Mouse (Mus musculus): ENCODE data around the gene C130026I21Rik. TPM values are rescaled to one million over a fixed set of nuclear protein-coding genes. Genes with fewer than 3 reads are reported as not detected.
"Not testable (repeated sequence)": the region's sequence is repeated elsewhere in the genome, so short reads cannot be mapped to it uniquely, and the experiment has no call there.

Gene C130026I21Rik
- polyA plus RNA-seq, 1 experiment from 2014 or later = not detected

DNA sequence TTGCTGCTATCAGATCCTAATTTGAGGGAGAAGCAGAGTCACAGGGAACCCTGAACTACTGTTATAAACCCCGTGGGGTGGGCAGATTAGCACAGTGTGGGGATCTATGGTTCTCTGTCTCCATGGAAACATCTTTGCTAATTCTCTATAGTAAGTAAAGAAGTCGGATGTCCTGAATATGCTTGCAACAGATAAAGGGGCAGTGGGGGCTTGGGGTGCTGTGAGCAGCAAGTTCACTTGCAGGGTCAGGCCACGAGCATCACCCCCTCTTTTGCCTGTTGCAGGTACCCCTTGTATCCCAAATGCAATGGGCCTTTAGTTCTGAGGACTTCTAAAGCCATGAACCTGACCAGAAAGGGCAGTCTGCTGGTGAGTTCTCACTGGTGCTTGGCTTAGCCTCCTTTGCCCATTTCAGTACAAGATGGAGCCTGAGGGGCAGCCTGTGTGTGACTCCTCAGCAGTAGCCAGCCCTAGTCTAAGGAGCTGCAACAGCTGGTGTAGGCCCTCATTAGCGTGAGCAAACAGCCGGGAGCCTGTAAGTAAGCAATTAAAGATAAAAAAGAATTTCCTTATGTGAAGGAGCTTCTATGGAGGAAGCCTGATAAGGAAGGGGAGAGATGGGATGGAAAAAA lies 276.6 kb downstream of the C130026I21Rik start:
- H3K36me3 ChIP-seq (replicated peaks); H3K4me2 ChIP-seq; H3K9me3 ChIP-seq; H3K4me3 ChIP-seq (replicated peaks); H3K27me3 ChIP-seq; H3K27ac ChIP-seq; H3K9ac ChIP-seq; H3K4me1 ChIP-seq: not testable (repeated sequence)
- ATAC-seq (ENCODE audit: low FRiP score) = peak; percentile 61; the same call in 1 of the 2 replicates
- WGBS = 63% methylated on average over 2 of the region's 5 CpGs

DNA sequence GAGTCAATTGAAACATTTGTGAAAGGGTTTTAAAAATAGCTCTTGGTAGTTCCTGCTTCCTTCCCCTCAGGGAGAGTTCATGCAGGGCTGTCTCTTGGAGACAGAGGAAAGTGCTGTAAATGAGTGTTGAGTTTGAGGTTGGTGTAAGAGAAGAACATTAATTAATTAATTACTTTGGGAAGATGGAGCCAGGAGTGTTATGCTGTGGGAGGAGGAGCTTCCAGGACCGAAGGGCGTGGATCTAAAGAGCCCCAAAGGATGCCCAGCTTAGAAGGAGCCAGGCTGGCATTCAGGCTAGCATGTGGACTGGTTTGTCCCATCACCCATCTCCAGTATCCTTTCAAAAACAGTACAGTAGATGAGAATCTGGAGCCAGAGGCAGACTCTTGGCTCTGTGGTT lies 277.1 kb downstream of the C130026I21Rik start:
- H3K4me1 ChIP-seq; H3K27me3 ChIP-seq; H3K27ac ChIP-seq; H3K9ac ChIP-seq; H3K4me2 ChIP-seq; H3K4me3 ChIP-seq (replicated peaks); H3K9me3 ChIP-seq; H3K36me3 ChIP-seq (replicated peaks): not testable (repeated sequence)
- ATAC-seq (ENCODE audit: low FRiP score) = peak; percentile 53; the same call in 1 of the 2 replicates
- WGBS = no CpG with 5 or more reads among the region's 2 CpGs

DNA sequence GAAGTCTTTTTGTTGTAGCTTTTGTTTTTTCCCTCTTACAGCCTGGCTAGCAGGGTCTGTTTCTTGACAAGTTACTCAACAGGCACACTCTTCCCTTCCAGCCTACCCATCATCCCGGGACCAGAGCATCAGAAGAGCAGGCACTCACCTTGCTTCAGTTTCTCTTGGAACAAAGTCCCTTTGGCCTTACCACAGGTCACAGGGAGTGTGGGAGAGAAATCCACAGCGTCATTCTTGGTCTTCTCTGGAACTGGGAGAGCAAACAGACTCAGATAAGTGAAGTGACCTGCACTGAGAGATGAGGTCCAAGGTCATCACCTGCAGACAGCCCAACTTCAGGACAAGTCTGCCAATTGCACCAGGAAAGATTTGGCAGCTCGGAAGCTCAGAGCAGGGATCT lies 277.5 kb downstream of the C130026I21Rik start:
- H3K36me3 ChIP-seq (replicated peaks); H3K9me3 ChIP-seq; H3K27ac ChIP-seq; H3K27me3 ChIP-seq; H3K4me2 ChIP-seq; H3K4me1 ChIP-seq; H3K4me3 ChIP-seq (replicated peaks); H3K9ac ChIP-seq: not testable (repeated sequence)
- no CpG with 5 or more reads among the region's 3 CpGs for WGBS
- 0 out of 2 replicates have a peak, but pooled peaks have one; percentile 17 for ATAC-seq (ENCODE audit: low FRiP score)

GRCm38 (mm10) chr1:84989044-84989443 lies 281.3 kb downstream of the C130026I21Rik start:
- ATAC-seq (ENCODE audit: low FRiP score); H3K27ac ChIP-seq; H3K9ac ChIP-seq; H3K36me3 ChIP-seq (replicated peaks); H3K27me3 ChIP-seq; H3K4me2 ChIP-seq; H3K4me3 ChIP-seq (replicated peaks); H3K4me1 ChIP-seq; H3K9me3 ChIP-seq: not testable (repeated sequence)
- 92% methylated on average over 8 of the region's 8 CpGs for WGBS

GRCm38 (mm10) chr1:84987729-84988128 lies 282.6 kb downstream of the C130026I21Rik start:
- not testable (repeated sequence) for H3K4me1 ChIP-seq; ATAC-seq (ENCODE audit: low FRiP score); H3K4me2 ChIP-seq; H3K36me3 ChIP-seq (replicated peaks); H3K9me3 ChIP-seq; H3K9ac ChIP-seq; H3K4me3 ChIP-seq (replicated peaks); H3K27me3 ChIP-seq; H3K27ac ChIP-seq
- WGBS = 78% methylated on average over 8 of the region's 8 CpGs

DNA sequence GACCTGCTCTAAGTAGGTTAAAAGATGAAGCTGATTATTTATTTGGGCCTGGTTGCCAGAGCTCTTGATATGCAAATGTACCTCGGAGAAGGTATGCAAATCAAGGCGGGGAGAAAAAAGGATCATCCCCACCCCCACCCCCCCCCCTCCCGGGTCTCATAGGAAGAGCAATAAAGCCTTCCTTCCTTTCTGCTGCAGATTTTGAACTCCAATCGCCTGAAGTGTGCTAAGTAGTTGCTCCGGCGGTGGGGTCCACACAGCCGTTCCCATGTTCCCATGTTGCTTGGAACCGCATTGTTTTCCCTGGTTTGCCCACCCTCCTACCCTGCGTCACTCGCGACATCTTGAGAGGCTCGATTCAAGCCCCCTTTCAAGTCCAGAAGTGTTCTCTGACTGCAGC lies 308.6 kb downstream of the C130026I21Rik start:
- peak overlapping the region; percentile 27 for H3K4me3 ChIP-seq (replicated peaks)
- H3K4me1 ChIP-seq = not testable (repeated sequence)

GRCm38 (mm10) chr1:84957713-84958112 lies 312.7 kb downstream of the C130026I21Rik start:
- not testable (repeated sequence) for H3K4me2 ChIP-seq; ATAC-seq (ENCODE audit: low FRiP score); H3K9me3 ChIP-seq; H3K36me3 ChIP-seq (replicated peaks); H3K27ac ChIP-seq; H3K4me3 ChIP-seq (replicated peaks); H3K9ac ChIP-seq; H3K27me3 ChIP-seq; H3K4me1 ChIP-seq
- WGBS = 92% methylated on average over 4 of the region's 4 CpGs

More for the DNA sequence above, 308.6 kb downstream of the C130026I21Rik start:
- Histone ChIP-seq H3K27ac (peak overlapping the region; percentile 80), H3K4me2 (peak overlapping the region; percentile 38)
- ATAC-seq (ENCODE audit: low FRiP score) = peak; percentile 77; the same call in 1 of the 2 replicates
- H3K9ac ChIP-seq; H3K27me3 ChIP-seq; H3K9me3 ChIP-seq; H3K36me3 ChIP-seq (replicated peaks): not testable (repeated sequence)
- WGBS = 2% methylated on average over 12 of the region's 12 CpGs

DNA sequence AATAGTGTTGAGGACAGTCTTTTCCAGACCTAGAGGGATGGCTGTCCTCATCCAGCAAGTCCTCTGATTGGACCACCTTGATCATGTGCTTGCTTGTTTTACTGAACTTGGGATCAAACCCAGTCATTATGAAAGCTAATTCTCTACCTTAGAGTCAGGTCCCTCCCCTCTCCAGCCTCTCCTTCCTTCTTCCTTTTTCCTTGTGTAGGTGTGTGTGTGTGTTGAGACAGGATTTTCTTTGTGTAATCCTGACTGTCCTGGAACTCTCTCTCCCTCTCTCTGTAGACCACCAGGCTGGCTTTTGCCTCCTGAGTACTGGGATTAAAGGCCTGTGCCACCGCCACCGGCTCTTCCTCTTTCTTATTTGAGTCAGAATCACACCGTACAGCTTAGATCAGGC lies 313.6 kb downstream of the C130026I21Rik start:
- H3K4me1 ChIP-seq; H3K9ac ChIP-seq; H3K9me3 ChIP-seq; H3K27ac ChIP-seq; ATAC-seq (ENCODE audit: low FRiP score); H3K27me3 ChIP-seq; H3K4me2 ChIP-seq; H3K36me3 ChIP-seq (replicated peaks); H3K4me3 ChIP-seq (replicated peaks): not testable (repeated sequence)
- 98% methylated on average over 3 of the region's 3 CpGs for WGBS

- no peaks in the 10 kb centered on the region for H3K36me3 ChIP-seq (replicated peaks)
- WGBS = 89% methylated on average over 10 of the region's 10 CpGs
- H3K27ac ChIP-seq = no peak overlapping the region
- no peak overlapping the region for H3K9ac ChIP-seq
- no peak overlapping the region for H3K4me2 ChIP-seq
- no peak overlapping the region for H3K4me3 ChIP-seq (replicated peaks)
- 0 out of 2 replicates have a peak, but pooled peaks cover 6% of the 10 kb centered on the region for H3K9me3 ChIP-seq
- no peak for ATAC-seq (ENCODE audit: low FRiP score)
- no peaks in the 10 kb centered on the region for H3K27me3 ChIP-seq
- H3K4me1 ChIP-seq = no peaks in the 10 kb centered on the region
Measured at GRCm38 (mm10) chr1:84952456-84953181, 317.7 kb downstream of the C130026I21Rik start.

GRCm38 (mm10) chr1:84951566-84951965 lies 318.8 kb downstream of the C130026I21Rik start:
- Histone ChIP-seq H3K9me3 (0 out of 2 replicates have a peak, but pooled peaks cover 2% of the 10 kb centered on the region), H3K27ac (no peak overlapping the region), H3K9ac (no peak overlapping the region), H3K4me2 (no peak overlapping the region), H3K4me1 (no peaks in the 10 kb centered on the region), H3K4me3 (replicated peaks) (no peak overlapping the region), H3K27me3 (no peaks in the 10 kb centered on the region), H3K36me3 (replicated peaks) (no peaks in the 10 kb centered on the region)
- 92% methylated on average over 3 of the region's 3 CpGs for WGBS
- no peak for ATAC-seq (ENCODE audit: low FRiP score)

- Histone ChIP-seq H3K27me3 (no peaks in the 10 kb centered on the region), H3K27ac (no peak overlapping the region), H3K4me3 (replicated peaks) (no peak overlapping the region), H3K9ac (no peak overlapping the region), H3K36me3 (replicated peaks) (no peaks in the 10 kb centered on the region), H3K4me1 (no peaks in the 10 kb centered on the region), H3K9me3 (no peaks in the 10 kb centered on the region), H3K4me2 (no peak overlapping the region)
- WGBS = 59% methylated on average over 2 of the region's 2 CpGs
- ATAC-seq (ENCODE audit: low FRiP score) = no peak
Measured at GRCm38 (mm10) chr1:84947390-84947789, 323.0 kb downstream of the C130026I21Rik start.

DNA sequence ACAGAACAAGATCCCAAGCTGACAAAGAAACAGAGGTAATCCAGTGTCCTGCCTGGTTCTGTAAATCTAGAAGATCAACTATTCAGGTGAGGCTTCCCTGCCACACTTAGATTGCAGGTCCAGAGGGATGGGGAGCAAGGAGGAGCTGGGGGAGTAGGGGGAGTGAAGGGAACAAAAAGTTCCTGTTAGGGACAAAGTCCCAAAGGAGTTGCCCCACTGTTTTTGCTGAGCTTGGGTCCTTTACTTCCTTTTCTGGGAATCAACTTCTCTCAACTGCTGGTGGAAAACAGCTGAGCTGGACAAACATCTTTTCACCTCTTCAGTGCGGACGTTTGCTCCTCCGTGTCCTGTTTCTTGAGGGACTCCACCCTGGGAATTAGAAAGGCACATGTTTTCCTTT lies 324.4 kb downstream of the C130026I21Rik start:
- no peak for ATAC-seq (ENCODE audit: low FRiP score)
- Histone ChIP-seq H3K36me3 (replicated peaks) (no peaks in the 10 kb centered on the region), H3K4me2 (no peak overlapping the region), H3K27me3 (no peaks in the 10 kb centered on the region), H3K4me1 (no peaks in the 10 kb centered on the region), H3K9me3 (no peaks in the 10 kb centered on the region), H3K27ac (no peak overlapping the region), H3K4me3 (replicated peaks) (no peak overlapping the region), H3K9ac (no peak overlapping the region)
- 87% methylated on average over 3 of the region's 3 CpGs for WGBS

- no peak for ATAC-seq (ENCODE audit: low FRiP score)
- Histone ChIP-seq H3K9ac (no peak overlapping the region), H3K9me3 (no peaks in the 10 kb centered on the region), H3K27me3 (no peaks in the 10 kb centered on the region), H3K4me2 (no peak overlapping the region), H3K4me3 (replicated peaks) (no peak overlapping the region), H3K36me3 (replicated peaks) (no peaks in the 10 kb centered on the region), H3K4me1 (no peaks in the 10 kb centered on the region), H3K27ac (no peak overlapping the region)
- WGBS = 96% methylated on average over 4 of the region's 4 CpGs
Measured at GRCm38 (mm10) chr1:84943549-84943948, 326.8 kb downstream of the C130026I21Rik start.
